Mouse (Mus musculus) forebrain, embryonic 16.5 days (tissue): ENCODE measurements at regions not wholly inside any gene's neighbourhood (a gene's known extent, or its start where the extent isn't known, plus 50 kb on each side); places are given as distances from the start of the nearest gene placed in this dataset.
"Not testable (repeated sequence)": the region's sequence is repeated elsewhere in the genome, so short reads cannot be mapped to it uniquely, and the experiment has no call there.

Experiments used
- ATAC-seq: fragments of 200-750 bp; cut with Nextera tagmentation; 2 replicates; pipeline ENCODE4 v1.8.0; 2017; ENCODE audit warnings: mild to moderate bottlenecking, moderate library complexity
- H3K27ac ChIP-seq: fragments of 300-500 bp; sonication (generic); 2 replicates; pipeline ENCODE4 v1.5.1; 2014; ENCODE audit warnings: low read length, control low read depth
- H3K27me3 ChIP-seq: fragments of 300-500 bp; sonication (generic); replicated peaks from 2 replicates; pipeline ENCODE4 v1.6.1; 2014; ENCODE audit warnings: low read length; ENCODE audit not compliant: control insufficient read depth, insufficient read depth
- H3K36me3 ChIP-seq: fragments of 300-500 bp; sonication (generic); 2 replicates; pipeline ENCODE4 v1.6.1; 2014; ENCODE audit not compliant: control insufficient read depth, insufficient read depth
- H3K4me1 ChIP-seq: fragments of 300-500 bp; sonication (generic); replicated peaks from 2 replicates; pipeline ENCODE4 v1.6.1; 2014; ENCODE audit warnings: low read length; ENCODE audit not compliant: control insufficient read depth, insufficient read depth
- H3K4me2 ChIP-seq: fragments of 300-500 bp; sonication (generic); 2 replicates; pipeline ENCODE4 v1.6.1; 2014; ENCODE audit warnings: mild to moderate bottlenecking, low read length, control low read depth
- H3K4me3 ChIP-seq: fragments of 300-500 bp; sonication (generic); replicated peaks from 2 replicates; pipeline ENCODE4 v1.5.1; 2014; ENCODE audit warnings: mild to moderate bottlenecking, low read length, control low read depth
- H3K9ac ChIP-seq: fragments of 300-500 bp; sonication (generic); replicated peaks from 2 replicates; pipeline ENCODE4 v1.6.1; 2014; ENCODE audit warnings: low read depth, low read length, control low read depth
- H3K9me3 ChIP-seq: fragments of 300-500 bp; sonication (generic); 2 replicates; pipeline ENCODE4 v1.6.1; 2016; ENCODE audit warnings: low read length; ENCODE audit not compliant: control insufficient read depth
- whole genome bisulfite sequencing: fragments of 180-500 bp; shearing (Covaris S2); extraction: QIAGEN DNeasy Blood & Tissue Kit; methylation state at CpG from one replicate; pipeline ENCODE4 v1.1.7; 2014; 5-methylcytosine and 5-hydroxymethylcytosine counted together

GRCm38 (mm10) chr9:27541585-27542151 lies 145.1 kb downstream of the Spata19 start:
- H3K9ac ChIP-seq = no peak overlapping the region
- ATAC-seq = peak; percentile 57
- peak overlapping the region; percentile 35; the same call in 1 of the 2 replicates for H3K27ac ChIP-seq

DNA sequence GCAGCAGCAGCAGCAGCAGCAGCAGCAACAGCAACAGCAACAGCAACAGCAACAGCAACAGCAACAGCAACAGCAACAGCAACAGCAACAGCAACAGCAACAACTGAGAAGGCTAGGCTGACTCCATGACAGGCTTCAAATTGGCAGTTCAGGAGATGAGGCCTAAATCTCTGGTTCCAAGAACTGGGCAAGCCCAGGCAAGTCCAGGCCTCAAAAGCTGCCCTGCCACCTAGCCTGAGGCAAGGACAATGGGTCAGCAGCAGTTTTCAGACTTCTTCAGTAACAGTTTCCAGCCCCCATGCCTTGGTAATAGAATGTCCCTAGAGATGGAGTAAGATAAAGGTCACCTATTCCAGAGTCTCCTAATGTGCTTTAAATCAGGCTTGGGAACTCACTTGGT lies 158.1 kb downstream of the Spata19 start:
- not testable (repeated sequence) for ATAC-seq

More at GRCm38 (mm10) chr9:27541585-27542151, 145.1 kb downstream of the Spata19 start:
- H3K4me1 ChIP-seq = peaks cover 13% of the 10 kb centered on the region
- H3K4me3 ChIP-seq = no peak overlapping the region
- H3K9me3 ChIP-seq = no peaks in the 10 kb centered on the region
- no peaks in the 10 kb centered on the region for H3K36me3 ChIP-seq
- no peak overlapping the region for H3K4me2 ChIP-seq
- no peaks in the 10 kb centered on the region for H3K27me3 ChIP-seq
- 65% methylated on average over 2 of the region's 2 CpGs for WGBS

DNA sequence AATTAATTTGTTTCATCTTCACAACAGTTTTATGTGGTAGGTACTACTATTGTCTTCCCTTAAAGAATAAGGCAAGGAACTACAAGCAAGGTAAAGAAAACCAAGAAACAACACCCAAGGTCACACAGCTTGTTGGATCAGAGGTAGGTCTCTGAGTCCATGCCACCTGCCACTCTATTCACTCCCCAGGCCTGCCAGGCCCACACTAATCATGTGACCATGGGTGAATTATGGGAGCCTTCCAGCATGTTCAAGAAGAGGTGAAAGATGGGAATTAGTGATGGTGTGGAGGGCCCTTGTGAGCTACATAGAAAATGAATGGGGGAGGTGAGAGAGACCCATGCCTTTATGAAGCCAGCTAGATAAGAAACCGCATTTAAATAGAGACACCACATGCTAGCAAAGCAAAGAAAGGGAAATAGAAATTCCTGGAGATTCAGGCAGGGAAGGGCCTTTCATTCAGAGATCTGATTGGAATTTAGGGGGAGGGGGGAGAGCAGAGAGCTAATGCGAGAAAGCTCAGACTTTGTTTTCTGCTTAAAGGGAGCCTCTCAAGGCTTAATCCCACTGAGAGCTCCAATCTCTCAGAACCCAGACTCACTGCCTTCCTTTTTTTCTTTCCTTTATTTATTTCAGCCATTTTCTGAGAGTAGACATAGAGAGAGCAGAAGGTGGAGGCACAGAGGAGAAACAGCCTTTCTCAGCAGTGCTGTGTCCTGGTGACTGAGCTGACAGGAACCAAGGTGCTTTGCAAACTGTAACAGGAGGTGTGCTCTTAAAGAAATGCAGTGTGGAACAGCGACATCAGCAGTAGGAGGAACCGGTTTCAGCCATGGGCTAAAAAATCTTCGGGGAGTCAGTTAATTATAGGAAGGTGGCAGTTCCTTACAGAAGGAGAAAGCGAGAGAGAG lies 160.0 kb downstream of the Spata19 start:
- H3K9me3 ChIP-seq = no peaks in the 10 kb centered on the region
- H3K4me1 ChIP-seq = peaks cover 5% of the 10 kb centered on the region; the same call in 1 of the 2 replicates
- WGBS = 4% methylated on average over 6 of the region's 6 CpGs
- no peak overlapping the region for H3K4me2 ChIP-seq
- no peak overlapping the region for H3K4me3 ChIP-seq
- no peaks in the 10 kb centered on the region for H3K27me3 ChIP-seq
- ATAC-seq = no peak
- H3K27ac ChIP-seq = no peak overlapping the region
- no peaks in the 10 kb centered on the region for H3K36me3 ChIP-seq
- H3K9ac ChIP-seq = no peak overlapping the region

More for the DNA sequence above, 158.1 kb downstream of the Spata19 start:
- H3K4me1 ChIP-seq, H3K4me3 ChIP-seq, H3K9ac ChIP-seq, H3K36me3 ChIP-seq, H3K27me3 ChIP-seq, H3K27ac ChIP-seq, H3K4me2 ChIP-seq, H3K9me3 ChIP-seq: not testable (repeated sequence)

- no peak for ATAC-seq
- peaks cover 3% of the 10 kb centered on the region; the same call in 1 of the 2 replicates for H3K9me3 ChIP-seq
- H3K4me3 ChIP-seq = no peak overlapping the region
- no peaks in the 10 kb centered on the region for H3K27me3 ChIP-seq
- H3K36me3 ChIP-seq = no peaks in the 10 kb centered on the region
- peaks cover 5% of the 10 kb centered on the region; the same call in 1 of the 2 replicates for H3K4me1 ChIP-seq
- H3K27ac ChIP-seq = no peak overlapping the region
- no peak overlapping the region for H3K4me2 ChIP-seq
- WGBS = 45% methylated on average over 1 of the region's 1 CpGs
- H3K9ac ChIP-seq = no peak overlapping the region
Observed at GRCm38 (mm10) chr9:27557886-27558285, 161.3 kb downstream of the Spata19 start.

GRCm38 (mm10) chr9:27558286-27558685 lies 161.7 kb downstream of the Spata19 start:
- Histone ChIP-seq H3K4me3 (no peak overlapping the region), H3K4me1 (peaks cover 5% of the 10 kb centered on the region; the same call in 1 of the 2 replicates), H3K4me2 (no peak overlapping the region), H3K27ac (no peak overlapping the region), H3K9me3 (peaks cover 3% of the 10 kb centered on the region; the same call in 1 of the 2 replicates), H3K36me3 (no peaks in the 10 kb centered on the region), H3K27me3 (no peaks in the 10 kb centered on the region), H3K9ac (no peak overlapping the region)
- no peak for ATAC-seq
- WGBS = 77% methylated on average over 3 of the region's 3 CpGs

- no peaks in the 10 kb centered on the region for H3K9me3 ChIP-seq
- H3K9ac ChIP-seq = no peak overlapping the region
- H3K4me3 ChIP-seq = no peak overlapping the region
- H3K27ac ChIP-seq = peak overlapping the region; percentile 41
- peak; percentile 78 for ATAC-seq
- no peaks in the 10 kb centered on the region for H3K36me3 ChIP-seq
- no peak overlapping the region for H3K4me2 ChIP-seq
- 53% methylated on average over 8 of the region's 8 CpGs for WGBS
- no peaks in the 10 kb centered on the region for H3K27me3 ChIP-seq
- H3K4me1 ChIP-seq = peaks cover 11% of the 10 kb centered on the region
Observed at GRCm38 (mm10) chr9:27568372-27569053, 171.9 kb downstream of the Spata19 start.

DNA sequence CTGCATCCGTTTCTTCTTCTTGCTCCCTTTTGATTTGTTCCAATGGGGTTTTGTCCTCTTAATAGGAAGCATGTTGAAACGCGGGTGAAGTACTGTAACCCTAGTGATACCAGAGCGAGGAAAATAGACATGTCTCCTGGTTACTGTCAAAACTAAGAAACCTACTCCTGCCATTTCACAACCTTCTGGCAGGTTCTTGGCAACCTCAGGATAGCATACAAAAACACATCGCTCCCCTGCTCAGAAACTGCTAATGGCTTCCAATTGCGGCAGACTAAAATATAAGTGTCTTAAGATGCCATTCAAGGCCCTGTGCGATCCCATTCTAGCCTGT lies 172.4 kb downstream of the Spata19 start:
- peak; percentile 31 for ATAC-seq
- Histone ChIP-seq H3K9me3 (no peaks in the 10 kb centered on the region), H3K27ac (peak overlapping the region; percentile 41)

GRCm38 (mm10) chr9:27617096-27617839 lies 173.3 kb upstream of the Opcml start:
- Histone ChIP-seq H3K9ac (no peak overlapping the region), H3K4me2 (no peak overlapping the region), H3K4me3 (no peak overlapping the region), H3K27ac (peak overlapping the region; percentile 47; the same call in 1 of the 2 replicates), H3K36me3 (no peaks in the 10 kb centered on the region), H3K27me3 (no peaks in the 10 kb centered on the region), H3K4me1 (peaks cover 9% of the 10 kb centered on the region), H3K9me3 (no peaks in the 10 kb centered on the region)
- 22% methylated on average over 7 of the region's 7 CpGs for WGBS
- ATAC-seq = peak; percentile 80

More for the DNA sequence above, 172.4 kb downstream of the Spata19 start:
- no peaks in the 10 kb centered on the region for H3K27me3 ChIP-seq
- no peak overlapping the region for H3K9ac ChIP-seq
- no peak overlapping the region for H3K4me2 ChIP-seq
- 50% methylated on average over 7 of the region's 7 CpGs for WGBS
- peaks cover 11% of the 10 kb centered on the region for H3K4me1 ChIP-seq
- no peak overlapping the region for H3K4me3 ChIP-seq
- no peaks in the 10 kb centered on the region for H3K36me3 ChIP-seq
